Mouse (Mus musculus) MEL (cell line): Measurements from ENCODE around the gene Slc35g3. TPM values are rescaled to one million over a fixed set of nuclear protein-coding genes. Genes with fewer than 3 reads are reported as not detected.

Experiments
- DNase-seq: peaks from one replicate; pipeline ENCODE4 v3.0.0; 2011; ENCODE audit warnings: low read depth, low spot score
- H3K27ac ChIP-seq: 2 replicates; pipeline ENCODE4 v1.5.1; 2012; ENCODE audit warnings: low read depth, mild to moderate bottlenecking, control low read depth, low read length, moderate library complexity; ENCODE audit not compliant: control insufficient read depth
- H3K27me3 ChIP-seq, 2 experiments: fragments of 150-350 bp in 1 of 2; sonication (generic) in 1 of 2; 2 replicates each; pipeline ENCODE4 v1.6.1; 2012; ENCODE audit warnings: low read length in 2 of 2, mild to moderate bottlenecking in 2 of 2, improper control_type of control experiment in 1 of 2, moderate library complexity in 1 of 2; ENCODE audit not compliant: insufficient read depth in 2 of 2, control insufficient read depth in 1 of 2
- H3K36me3 ChIP-seq, 2 experiments: 2 replicates each; pipeline ENCODE4 v1.6.1; 2012 to 2014; ENCODE audit warnings: low read length in 2 of 2, improper control_type of control experiment in 1 of 2, inconsistent platforms in 1 of 2, mild to moderate bottlenecking in 1 of 2; ENCODE audit not compliant: insufficient read depth in 2 of 2, control insufficient read depth in 1 of 2
- H3K4me1 ChIP-seq, 2 experiments: fragments of 150-350 bp in 1 of 2; sonication (generic) in 1 of 2; 2 replicates each; pipeline ENCODE4 v1.6.1; 2012; ENCODE audit warnings: low read length in 2 of 2, improper control_type of control experiment in 1 of 2, mild to moderate bottlenecking in 1 of 2; ENCODE audit not compliant: insufficient read depth in 2 of 2, control insufficient read depth in 1 of 2
- H3K4me3 ChIP-seq, 2 experiments: fragments of 150-350 bp in 1 of 2; sonication (generic) in 1 of 2; 2 replicates each; pipeline ENCODE4 v1.5.1; 2012; ENCODE audit warnings: low read depth in 2 of 2, low read length in 2 of 2, mild to moderate bottlenecking in 2 of 2, moderate library complexity in 2 of 2, control low read depth in 1 of 2, improper control_type of control experiment in 1 of 2; ENCODE audit not compliant: control insufficient read depth in 1 of 2, insufficient read depth in 1 of 2
- H3K79me2 ChIP-seq: 2 replicates; pipeline ENCODE4 v1.6.1; 2012; ENCODE audit warnings: mild to moderate bottlenecking, low read length, moderate library complexity; ENCODE audit not compliant: control insufficient read depth, poor library complexity, insufficient read depth
- H3K9ac ChIP-seq: 2 replicates; pipeline ENCODE4 v1.6.1; 2012; ENCODE audit warnings: low read depth, mild to moderate bottlenecking, control low read depth, low read length, moderate library complexity; ENCODE audit not compliant: control insufficient read depth, poor library complexity, severe bottlenecking
- H3K9me3 ChIP-seq: fragments of 150-350 bp; sonication (generic); replicated peaks from 2 replicates; pipeline ENCODE4 v1.6.1; 2012; ENCODE audit warnings: mild to moderate bottlenecking, low read length, improper control_type of control experiment, moderate library complexity; ENCODE audit not compliant: insufficient read depth
- BHLHE40 ChIP-seq: IDR thresholded peaks from 2 replicates; pipeline ENCODE4 v1.6.1; 2012; ENCODE audit warnings: low read depth, mild to moderate bottlenecking, inconsistent platforms, low read length, improper control_type of control experiment, borderline replicate concordance
- CHD2 ChIP-seq: IDR thresholded peaks from 2 replicates; pipeline ENCODE4 v1.6.1; 2011; ENCODE audit warnings: low read length, improper control_type of control experiment
- EP300 ChIP-seq, 2 experiments: IDR thresholded peaks; 2 replicates each; pipeline ENCODE4 v1.6.1; 2011; ENCODE audit warnings: improper control_type of control experiment in 2 of 2, low read length in 2 of 2, low read depth in 1 of 2, mild to moderate bottlenecking in 1 of 2
- GABPA ChIP-seq: IDR thresholded peaks from 2 replicates; pipeline ENCODE4 v1.6.1; 2012; ENCODE audit warnings: low read depth, mild to moderate bottlenecking, inconsistent platforms, low read length, improper control_type of control experiment, moderate library complexity
- JUND ChIP-seq: IDR thresholded peaks from 2 replicates; pipeline ENCODE4 v1.6.1; 2011; ENCODE audit warnings: low read depth, mild to moderate bottlenecking, improper control_type of control experiment, low read length
- MAX ChIP-seq: IDR thresholded peaks from 2 replicates; pipeline ENCODE4 v1.6.1; 2011; ENCODE audit warnings: low read length, improper control_type of control experiment
- MXI1 ChIP-seq: IDR thresholded peaks from 2 replicates; pipeline ENCODE4 v1.6.1; 2011; ENCODE audit warnings: mild to moderate bottlenecking, low read depth, low read length, improper control_type of control experiment
- MYB ChIP-seq: IDR thresholded peaks from 2 replicates; pipeline ENCODE4 v1.6.1; 2011; ENCODE audit warnings: mild to moderate bottlenecking, low read depth, low read length, improper control_type of control experiment
- NELFE ChIP-seq: IDR thresholded peaks from 2 replicates; pipeline ENCODE4 v1.6.1; 2011; ENCODE audit warnings: low read depth, low read length, improper control_type of control experiment
- TBP ChIP-seq: IDR thresholded peaks from 2 replicates; pipeline ENCODE4 v1.8.0; 2011; ENCODE audit warnings: low read depth, low read length, improper control_type of control experiment
- UBTF ChIP-seq: IDR thresholded peaks from 2 replicates; pipeline ENCODE4 v1.6.1; 2012; ENCODE audit warnings: low read depth, mild to moderate bottlenecking, inconsistent platforms, low read length, improper control_type of control experiment, moderate library complexity, borderline replicate concordance; ENCODE audit not compliant: insufficient read depth
- USF1 ChIP-seq: IDR thresholded peaks from 2 replicates; pipeline ENCODE4 v1.6.1; 2014; ENCODE audit warnings: low read depth, mild to moderate bottlenecking, inconsistent platforms, low read length, improper control_type of control experiment, moderate library complexity
- USF2 ChIP-seq, 2 experiments: IDR thresholded peaks; 2 replicates each; pipeline ENCODE4 v1.6.1; 2011 to 2012; ENCODE audit warnings: improper control_type of control experiment in 2 of 2, low read length in 2 of 2, borderline replicate concordance in 1 of 2, inconsistent platforms in 1 of 2, low read depth in 1 of 2, mild to moderate bottlenecking in 1 of 2; ENCODE audit not compliant: insufficient read depth in 1 of 2
- ZMIZ1 ChIP-seq: IDR thresholded peaks from 2 replicates; pipeline ENCODE4 v1.6.1; 2012; ENCODE audit warnings: low read depth, mild to moderate bottlenecking, inconsistent platforms, low read length, improper control_type of control experiment, moderate library complexity
- ZNF384 ChIP-seq: IDR thresholded peaks from 2 replicates; pipeline ENCODE4 v1.6.1; 2012; ENCODE audit warnings: low read depth, mild to moderate bottlenecking, inconsistent platforms, low read length, improper control_type of control experiment
- polyA plus RNA-seq, 2 experiments: library from polyadenylated mRNA; stranded (reverse) in 1 of 2; unstranded in 1 of 2; fragments of >175 nt in 1 of 2; fragments of >200 nt in 1 of 2; gene quantifications; 2 replicates each; pipeline versions ENCODE4 v1.2.1 to v1.2.4; 2012; ENCODE audit warnings: low replicate concordance in 2 of 2, low read depth in 1 of 2; ENCODE audit not compliant: insufficient read length in 2 of 2, insufficient read depth in 1 of 2, missing spikeins in 1 of 2
- total RNA-seq: library from RNA; depleted of rRNA; stranded (reverse); fragments of 300-350 nt; gene quantifications from 2 replicates; pipeline ENCODE4 v1.2.3, GENCODE M21; 2012

Gene Slc35g3
- total and polyA plus RNA-seq, 3 experiments, result 0.08 to 0.22 TPM; not detected in 1

GRCm38 (mm10) chr11:69799394-69800137, 37.8 kb upstream of the Slc35g3 start (continued):
- no peak; the same call in 1 of the 2 replicates for TF ChIP-seq BHLHE40
- TF ChIP-seq ZMIZ1, result no peak
- TF ChIP-seq JUND, result 0 out of 2 replicates have a peak, but pooled peaks have one; percentile 83

- Histone ChIP-seq H3K9ac (no peak overlapping the region), H3K4me3 (no peak overlapping the region), H3K36me3 (peaks cover 0 to 11% of the 10 kb centered on the region in 2 experiments; a peak in 2 of 4 replicates), H3K27me3 (no peaks in the 10 kb centered on the region), H3K4me1 (peaks cover 8 to 14% of the 10 kb centered on the region in 2 experiments), H3K79me2 (peaks cover 3% of the 10 kb centered on the region; the same call in 1 of the 2 replicates), H3K9me3 (no peaks in the 10 kb centered on the region), H3K27ac (no peak overlapping the region)
- no peak for DNase-seq
- TF ChIP-seq CHD2 (no peak), USF1 (no peak), BHLHE40 (no peak), MXI1 (no peak), NELFE (no peak), USF2 (IDR thresholded peaks at IDR 0.05; ENCODE audit: borderline replicate concordance in 1 of 2, insufficient read depth in 1 of 2, low read depth in 1 of 2, low read length in 2 of 2) (no peak)
Measured at GRCm38 (mm10) chr11:69797924-69798323, 36.2 kb upstream of the Slc35g3 start.

- Histone ChIP-seq H3K9me3 (no peaks in the 10 kb centered on the region), H3K79me2 (peaks cover 3% of the 10 kb centered on the region; the same call in 1 of the 2 replicates), H3K27ac (no peak overlapping the region), H3K27me3 (no peaks in the 10 kb centered on the region), H3K9ac (0 out of 2 replicates have a peak overlapping the region, but pooled peaks have one; percentile 31), H3K36me3 (peaks cover 0 to 11% of the 10 kb centered on the region in 2 experiments; a peak in 2 of 4 replicates), H3K4me3 (peak overlapping the region; percentile 69 to 88), H3K4me1 (peaks cover 5 to 10% of the 10 kb centered on the region in 2 experiments)
- no peak for DNase-seq
- TF ChIP-seq MAX (no peak), NELFE (no peak), EP300 (IDR thresholded peaks at IDR 0.05; ENCODE audit: low read depth in 1 of 2, low read length in 2 of 2) (no peak), MYB (no peak), TBP (no peak), UBTF (no peak), GABPA (no peak), ZNF384 (no peak)
Measured at GRCm38 (mm10) chr11:69795983-69796435, 34.2 kb upstream of the Slc35g3 start.
